Mouse (Mus musculus): Measurements from ENCODE around the gene Vapb. TPM values are rescaled to one million over a fixed set of nuclear protein-coding genes. Genes with fewer than 3 reads are reported as not detected.
A peak's percentile ranks its signal among the peaks of the same experiment; 100 is the strongest.
"Not testable (repeated sequence)": the region's sequence is repeated elsewhere in the genome, so short reads cannot be mapped to it uniquely, and the experiment has no call there.

Gene Vapb
- 100 to 1,000 TPM; 127 to 130 TPM for total RNA-seq (2021)
- long read RNA-seq, experiment 1, full-length matches to known transcripts: 5 of 12 reads
- long read RNA-seq, experiment 1, partial matches to known transcripts: 1 of 12 reads
- long read RNA-seq, experiment 1, other reads (novel, unspliced or antisense): 6 of 12 reads
- long read RNA-seq, experiment 2, full-length matches to known transcripts: 9 of 18 reads
- long read RNA-seq, experiment 2, partial matches to known transcripts: 1 of 18 reads
- long read RNA-seq, experiment 2, other reads (novel, unspliced or antisense): 8 of 18 reads

GRCm38 (mm10) chr2:173737222-173737989, at the start of gene Vapb:
Vapb (plus strand) TSS chr2:173737511.
- peak; percentile 99 to 100 for DNase-seq (ENCODE audit: low spot score in 2 of 2)

GRCm38 (mm10) chr2:173689835-173690234, 47.5 kb upstream of the Vapb start:
- no peak for DNase-seq (ENCODE audit: low spot score in 2 of 2)

- no peak for DNase-seq (ENCODE audit: low spot score in 2 of 2)
Measured at GRCm38 (mm10) chr2:173691748-173692147, 45.6 kb upstream of the Vapb start.

- no peak for DNase-seq (ENCODE audit: low spot score in 2 of 2)
Measured at GRCm38 (mm10) chr2:173692693-173693092, 44.6 kb upstream of the Vapb start.

- no peak for DNase-seq (ENCODE audit: low spot score in 2 of 2)
Measured at GRCm38 (mm10) chr2:173698850-173699249, 38.5 kb upstream of the Vapb start.

- no peak for DNase-seq (ENCODE audit: low spot score in 2 of 2)
Measured at GRCm38 (mm10) chr2:173702096-173702866, 35.0 kb upstream of the Vapb start.

- DNase-seq (ENCODE audit: low spot score in 2 of 2): no peak
Measured at GRCm38 (mm10) chr2:173702867-173703237, 34.5 kb upstream of the Vapb start.

GRCm38 (mm10) chr2:173705827-173706551, 31.3 kb upstream of the Vapb start:
- no peak for DNase-seq (ENCODE audit: low spot score in 2 of 2)

- not testable (repeated sequence) for DNase-seq (ENCODE audit: low spot score in 2 of 2)
Measured at GRCm38 (mm10) chr2:173707626-173708025, 29.7 kb upstream of the Vapb start.

- DNase-seq (ENCODE audit: low spot score in 2 of 2): no peak
Measured at GRCm38 (mm10) chr2:173710193-173710592, 27.1 kb upstream of the Vapb start.

- DNase-seq (ENCODE audit: low spot score in 2 of 2): no peak
Measured at GRCm38 (mm10) chr2:173712656-173713055, 24.7 kb upstream of the Vapb start.

- no peak for DNase-seq (ENCODE audit: low spot score in 2 of 2)
Measured at GRCm38 (mm10) chr2:173713241-173713640, 24.1 kb upstream of the Vapb start.

GRCm38 (mm10) chr2:173714620-173715218, 22.6 kb upstream of the Vapb start:
- no peak for DNase-seq (ENCODE audit: low spot score in 2 of 2)

GRCm38 (mm10) chr2:173716966-173717365, 20.3 kb upstream of the Vapb start:
- DNase-seq (ENCODE audit: low spot score in 2 of 2): no peak

- not testable (repeated sequence) for DNase-seq (ENCODE audit: low spot score in 2 of 2)
Measured at GRCm38 (mm10) chr2:173719115-173719514, 18.2 kb upstream of the Vapb start, which contains the start of gene 1700010B08Rik. 1700010B08Rik (plus strand) TSS chr2:173719415.

GRCm38 (mm10) chr2:173722251-173722857, 15.0 kb upstream of the Vapb start:
- DNase-seq (ENCODE audit: low spot score in 2 of 2): no peak

- DNase-seq (ENCODE audit: low spot score in 2 of 2): no peak
Measured at GRCm38 (mm10) chr2:173724382-173724781, 12.9 kb upstream of the Vapb start.

GRCm38 (mm10) chr2:173724940-173725807, 12.1 kb upstream of the Vapb start:
- DNase-seq (ENCODE audit: low spot score in 2 of 2): no peak

- no peak for DNase-seq (ENCODE audit: low spot score in 2 of 2)
Measured at GRCm38 (mm10) chr2:173725819-173726218, 11.5 kb upstream of the Vapb start.

All from adrenal gland, postnatal 4 days (tissue).